Mouse (Mus musculus): Measurements from ENCODE around the gene H2afv.

H2afv gene

GRCm38 (mm10) chr11:6390376-6391053 is 53.7 kb downstream of the H2afv start:
- DNase-seq (ENCODE audit: low spot score in 2 of 2): no peak

- no peak for DNase-seq (ENCODE audit: low spot score in 2 of 2)
Observed at GRCm38 (mm10) chr11:6389483-6389921, 54.7 kb downstream of the H2afv start.

GRCm38 (mm10) chr11:6388726-6389413 is 55.4 kb downstream of the H2afv start, which contains the start of gene Zmiz2:
Gene Zmiz2, plus strand, starts transcription at chr11:6389074.
- peak; percentile 92 to 94 for DNase-seq (ENCODE audit: low spot score in 2 of 2)

- DNase-seq (ENCODE audit: low spot score in 2 of 2): no peak
Observed at GRCm38 (mm10) chr11:6388126-6388725, 56.0 kb downstream of the H2afv start.

- DNase-seq (ENCODE audit: low spot score in 2 of 2): no peak
Observed at GRCm38 (mm10) chr11:6380916-6381315, 63.3 kb downstream of the H2afv start.

All from natural killer cell, adult 2 months (primary cell).